Mouse (Mus musculus) C2C12 (cell line): ENCODE measurements at regions not wholly inside any gene's neighbourhood (a gene's known extent, or its start where the extent isn't known, plus 50 kb on each side); places are given as distances from the start of the nearest gene placed in this dataset.

Source experiments
- H3K27me3 ChIP-seq: one replicate; pipeline ENCODE4 v1.6.1; 2011; ENCODE audit not compliant: control insufficient read depth, insufficient read depth, insufficient read length
- H3K36me3 ChIP-seq: one replicate; pipeline ENCODE4 v1.6.1; 2011; ENCODE audit not compliant: control insufficient read depth, insufficient read depth
- H3K4me3 ChIP-seq: one replicate; pipeline ENCODE4 v1.5.1; 2011; ENCODE audit warnings: mild to moderate bottlenecking, control low read depth; ENCODE audit not compliant: poor library complexity, insufficient read depth, severe bottlenecking
- H3K79me2 ChIP-seq: one replicate; pipeline ENCODE4 v1.6.1; 2011; ENCODE audit not compliant: control insufficient read depth, insufficient read depth
- H3K79me3 ChIP-seq: one replicate; pipeline ENCODE4 v1.6.1; 2011; ENCODE audit warnings: low read depth, control low read depth
- H3ac ChIP-seq: one replicate; pipeline ENCODE3; 2011; ENCODE audit warnings: low read depth; ENCODE audit not compliant: control insufficient read depth, insufficient read length
- CEBPB ChIP-seq: IDR thresholded peaks from one replicate; pipeline ENCODE4 v1.6.1; 2011; ENCODE audit warnings: low read depth, mild to moderate bottlenecking, control low read depth, moderate library complexity
- CTCF ChIP-seq: IDR thresholded peaks from one replicate; pipeline ENCODE4 v1.5.1; 2011; ENCODE audit not compliant: control insufficient read depth, insufficient read depth, insufficient read length
- FOSL1 ChIP-seq: IDR thresholded peaks from one replicate; pipeline ENCODE4 v1.8.0; 2011; ENCODE audit warnings: mild to moderate bottlenecking, low read length; ENCODE audit not compliant: poor library complexity, insufficient read depth, severe bottlenecking
- MAX ChIP-seq: IDR thresholded peaks from one replicate; pipeline ENCODE4 v1.6.1; 2011; ENCODE audit warnings: mild to moderate bottlenecking, control low read depth
- MYOD1 ChIP-seq: IDR thresholded peaks from one replicate; pipeline ENCODE4 v1.6.1; 2011; ENCODE audit warnings: low read depth; ENCODE audit not compliant: control insufficient read depth, insufficient read length
- MYOG ChIP-seq: IDR thresholded peaks from one replicate; pipeline ENCODE4 v1.6.1; 2011; ENCODE audit not compliant: control insufficient read depth, insufficient read length; ENCODE audit errors: extremely low read depth
- USF1 ChIP-seq: IDR thresholded peaks from one replicate; pipeline ENCODE4 v1.6.1; 2011; ENCODE audit warnings: low read depth, mild to moderate bottlenecking, control low read depth, moderate library complexity

DNA sequence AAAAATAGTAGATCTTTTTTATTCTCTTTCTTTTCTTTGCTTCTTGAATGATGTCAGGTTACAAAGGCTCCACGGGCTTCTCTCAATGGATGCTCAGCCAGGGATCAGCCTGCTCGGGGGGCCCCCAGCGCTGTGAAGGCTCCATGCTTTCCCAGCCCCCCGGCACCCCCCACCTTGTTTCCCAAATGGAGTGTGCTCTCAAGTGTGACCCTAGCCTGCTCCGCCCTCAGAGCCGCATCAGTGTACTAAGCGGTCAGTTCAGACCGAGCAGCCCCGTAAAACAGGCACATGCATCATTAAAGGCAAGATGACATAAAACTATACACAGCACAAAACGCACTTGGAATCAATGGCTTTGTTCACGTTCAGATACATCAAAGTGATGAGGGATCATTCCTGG, 102.7 kb downstream of the Olig3 start:
- H3K4me3 ChIP-seq: no peak overlapping the region
- no peaks in the 10 kb centered on the region for H3K79me2 ChIP-seq
- no peaks in the 10 kb centered on the region for H3K36me3 ChIP-seq
- H3ac ChIP-seq: no peak overlapping the region
- H3K27me3 ChIP-seq: peaks cover 11% of the 10 kb centered on the region
- H3K79me3 ChIP-seq: no peaks in the 10 kb centered on the region
- TF ChIP-seq FOSL1: no peak
- TF ChIP-seq MYOG: no peak
- TF ChIP-seq CEBPB: no peak
- no peak for TF ChIP-seq MYOD1
- TF ChIP-seq USF1: no peak

DNA sequence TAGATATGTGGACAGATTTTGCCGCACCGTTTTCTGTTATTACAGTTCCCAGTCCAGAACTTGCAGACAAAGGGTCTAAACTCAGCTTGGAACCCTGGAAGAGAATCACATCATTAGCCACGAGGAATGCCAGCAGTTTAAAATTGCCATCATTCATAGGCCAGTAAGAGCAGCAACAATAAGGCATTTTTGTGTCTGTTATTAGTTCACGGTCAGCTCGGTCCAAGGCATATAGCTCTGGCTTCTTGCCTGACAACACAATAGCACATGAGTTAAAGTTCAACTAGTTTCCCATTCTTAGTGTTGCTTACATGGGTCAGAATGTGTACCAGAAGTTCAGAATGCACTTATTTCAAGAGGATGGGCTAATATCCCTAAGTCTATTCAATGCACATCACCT, 103.4 kb downstream of the Olig3 start:
- Histone ChIP-seq H3ac (no peak overlapping the region), H3K4me3 (no peak overlapping the region), H3K79me2 (no peaks in the 10 kb centered on the region), H3K27me3 (peaks cover 8% of the 10 kb centered on the region), H3K79me3 (no peaks in the 10 kb centered on the region), H3K36me3 (no peaks in the 10 kb centered on the region)
- TF ChIP-seq FOSL1 (no peak), USF1 (no peak), MAX (no peak), MYOG (no peak), CTCF (no peak), MYOD1 (no peak), CEBPB (no peak)

DNA sequence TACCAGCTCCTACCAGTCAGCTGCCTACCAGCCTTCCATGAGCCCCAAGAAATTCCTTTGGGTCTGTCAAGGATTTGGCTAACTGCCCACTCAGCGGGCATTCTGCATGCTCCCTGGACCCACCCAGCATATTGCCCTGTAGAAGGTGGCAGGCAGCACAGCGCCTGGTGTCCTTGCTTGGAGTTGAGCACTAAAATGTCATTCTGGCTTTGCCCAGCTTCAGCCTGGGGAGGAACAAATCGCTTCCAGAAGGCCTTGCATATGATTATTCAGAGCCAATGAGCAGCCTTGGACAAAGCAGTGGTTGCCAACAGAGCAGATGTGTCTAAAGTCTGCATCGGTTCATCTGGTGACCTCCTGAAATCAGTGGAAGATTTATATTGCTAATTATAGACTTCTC, 103.8 kb downstream of the Olig3 start:
- H3ac ChIP-seq: no peak overlapping the region
- H3K79me3 ChIP-seq: no peaks in the 10 kb centered on the region

DNA sequence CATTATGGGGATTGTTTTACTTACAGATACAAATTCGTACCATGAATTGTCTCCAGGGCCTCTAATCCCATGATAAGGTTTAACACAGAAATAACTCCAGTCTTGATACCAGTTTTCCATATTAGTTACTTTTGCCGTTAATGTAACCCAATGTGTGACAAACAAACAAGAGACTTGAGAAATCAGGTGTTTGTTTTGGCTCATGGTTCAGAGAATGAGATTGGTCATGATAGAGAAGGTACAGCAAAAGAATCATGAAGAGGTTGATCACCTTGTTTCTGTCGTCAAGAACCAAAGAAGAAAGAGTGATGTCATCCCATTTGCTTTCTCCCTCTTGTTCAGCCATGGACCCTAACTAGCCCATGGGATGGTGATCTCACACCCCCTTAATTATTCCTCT, 107.5 kb downstream of the Olig3 start:
- Histone ChIP-seq H3K27me3 (peaks cover 3% of the 10 kb centered on the region), H3K4me3 (no peak overlapping the region), H3K79me2 (no peaks in the 10 kb centered on the region), H3K36me3 (no peaks in the 10 kb centered on the region), H3K79me3 (no peaks in the 10 kb centered on the region), H3ac (no peak overlapping the region)
- TF ChIP-seq USF1: no peak

More for the DNA sequence above, 103.8 kb downstream of the Olig3 start:
- Histone ChIP-seq H3K27me3 (peaks cover 8% of the 10 kb centered on the region), H3K4me3 (no peak overlapping the region), H3K79me2 (no peaks in the 10 kb centered on the region), H3K36me3 (no peaks in the 10 kb centered on the region)
- no peak for TF ChIP-seq FOSL1
- no peak for TF ChIP-seq MYOG
- TF ChIP-seq MYOD1: no peak
- TF ChIP-seq CTCF: no peak
- no peak for TF ChIP-seq USF1
- TF ChIP-seq CEBPB: no peak

DNA sequence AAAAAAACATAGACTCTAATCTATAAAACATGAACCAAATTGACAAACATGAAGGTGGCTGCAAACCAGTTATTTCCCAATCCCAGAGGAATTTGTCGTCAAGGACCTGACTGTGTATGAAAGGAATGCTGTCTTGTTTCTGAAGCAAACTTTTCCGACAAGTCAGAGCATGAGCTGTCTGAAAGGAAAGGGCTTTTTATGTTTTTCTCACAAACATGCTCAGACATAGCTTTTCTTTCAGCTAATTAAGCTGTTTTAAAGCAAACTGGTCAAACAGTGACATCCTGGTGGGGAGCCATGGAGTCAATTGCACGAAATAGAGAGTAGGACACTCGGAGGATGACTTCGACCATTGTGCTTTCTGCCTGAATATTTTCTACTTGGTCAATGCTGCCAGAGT, 108.2 kb downstream of the Olig3 start:
- Histone ChIP-seq H3K79me3 (no peaks in the 10 kb centered on the region), H3ac (no peak overlapping the region), H3K36me3 (no peaks in the 10 kb centered on the region), H3K4me3 (no peak overlapping the region), H3K27me3 (no peaks in the 10 kb centered on the region), H3K79me2 (no peaks in the 10 kb centered on the region)
- TF ChIP-seq MYOG (no peak), USF1 (no peak), MYOD1 (no peak), CEBPB (no peak), CTCF (no peak), MAX (no peak), FOSL1 (no peak)

DNA sequence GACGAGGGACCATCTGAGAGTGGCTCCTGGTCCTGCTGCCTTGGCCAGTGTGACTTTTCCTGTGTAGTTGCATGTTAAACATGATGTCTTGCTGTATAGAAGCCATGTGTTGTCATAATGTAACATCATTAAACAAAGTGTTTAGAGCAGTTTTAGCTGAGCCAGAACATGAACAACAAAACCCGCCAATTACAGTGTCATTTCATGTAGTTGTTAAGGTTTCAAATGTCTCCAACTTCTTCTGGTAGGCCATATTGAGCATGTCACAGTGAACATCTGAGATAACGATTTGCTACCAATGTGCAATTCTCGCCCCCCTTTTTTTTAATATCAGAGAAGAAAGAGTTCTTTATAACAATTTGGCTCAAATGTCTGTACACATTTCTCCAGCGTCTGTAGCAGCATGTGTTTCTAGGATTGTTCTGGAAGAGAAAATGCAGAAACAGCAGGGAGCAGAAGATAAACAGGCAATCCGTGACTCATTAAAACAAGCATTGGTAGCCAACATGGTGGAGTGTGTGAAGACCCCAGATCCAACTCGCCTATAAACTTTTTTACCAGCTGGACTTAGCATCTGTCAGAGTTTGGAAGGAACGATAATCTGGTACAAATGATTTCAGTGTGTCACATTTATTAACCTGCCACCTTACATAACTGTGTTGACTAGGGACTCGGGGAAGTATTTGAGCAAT, 115.2 kb downstream of the Olig3 start:
- H3K36me3 ChIP-seq: no peaks in the 10 kb centered on the region
- H3K4me3 ChIP-seq: no peak overlapping the region
- peaks cover 25% of the 10 kb centered on the region for H3K27me3 ChIP-seq
- H3ac ChIP-seq: no peak overlapping the region
- no peaks in the 10 kb centered on the region for H3K79me3 ChIP-seq
- TF ChIP-seq FOSL1 (no peak), CEBPB (no peak), CTCF (no peak), MAX (no peak), USF1 (no peak), MYOG (no peak), MYOD1 (no peak)
- H3K79me2 ChIP-seq: no peaks in the 10 kb centered on the region
